Mouse (Mus musculus): Measurements from ENCODE around the gene B4galt7. TPM values are rescaled to one million over a fixed set of nuclear protein-coding genes. Genes with fewer than 3 reads are reported as not detected.
"Not testable (repeated sequence)": the region's sequence is repeated elsewhere in the genome, so short reads cannot be mapped to it uniquely, and the experiment has no call there.

The B4galt7 gene
- total RNA-seq (2017), result 23.1 to 47.1 TPM (median 26.2 TPM) in 3 replicates

DNA sequence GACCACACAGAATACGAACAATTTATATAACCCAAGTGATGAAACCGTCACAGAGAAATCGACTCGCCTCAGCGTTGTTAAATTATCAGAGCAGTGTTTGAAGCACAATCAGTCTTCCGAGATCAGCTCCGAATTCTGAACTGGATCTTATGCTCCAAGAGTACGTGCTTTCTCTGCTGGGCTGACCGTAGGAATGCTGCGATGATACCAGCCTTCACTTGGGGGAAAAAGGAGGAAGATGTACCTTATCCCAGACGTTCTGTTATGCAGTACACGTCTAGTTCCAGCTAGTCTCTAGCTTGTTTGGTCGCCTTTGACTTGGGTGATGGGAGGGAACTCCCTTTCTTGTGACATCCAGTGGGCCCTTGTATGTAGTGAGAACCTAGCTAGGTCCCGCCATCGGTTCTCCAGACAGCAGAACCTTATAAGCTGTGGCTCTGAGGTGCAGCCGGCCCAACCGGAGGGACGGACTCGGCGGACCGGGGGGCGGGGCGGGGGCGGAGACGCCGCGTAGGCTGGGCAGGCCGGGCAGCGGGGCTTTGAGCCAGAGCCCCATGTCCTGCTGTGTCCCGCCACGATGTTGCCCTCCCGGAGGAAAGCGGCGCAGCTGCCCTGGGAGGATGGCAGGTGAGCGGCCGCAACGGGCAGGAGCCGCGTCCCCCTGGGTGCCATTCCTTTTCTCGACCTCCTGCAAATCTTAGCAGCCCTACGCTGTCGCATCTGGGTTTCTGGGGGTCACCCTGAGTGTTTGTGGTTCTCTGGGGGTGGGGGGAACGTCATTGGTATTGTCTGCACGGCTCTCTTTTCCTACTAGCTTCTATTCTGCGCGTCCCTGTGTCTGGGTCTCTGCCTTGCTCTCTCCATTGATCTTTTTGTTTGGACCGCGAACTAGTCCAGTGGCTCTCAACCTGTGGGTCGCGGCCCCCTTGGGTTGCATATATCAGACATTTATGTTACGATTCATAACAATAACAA, at the start of gene B4galt7:
TSS of gene B4galt7 (plus strand) at position 331 of the 975 bp plus-strand sequence.
- peak; percentile 65 for ATAC-seq (replicated peaks; ENCODE audit: insufficient number of reproducible peaks, low FRiP score, low TSS enrichment, poor library complexity, severe bottlenecking)

GRCm38 (mm10) chr13:55555921-55556320, 43.8 kb upstream of the B4galt7 start:
- ATAC-seq (replicated peaks; ENCODE audit: insufficient number of reproducible peaks, low FRiP score, low TSS enrichment, poor library complexity, severe bottlenecking), result no peak

DNA sequence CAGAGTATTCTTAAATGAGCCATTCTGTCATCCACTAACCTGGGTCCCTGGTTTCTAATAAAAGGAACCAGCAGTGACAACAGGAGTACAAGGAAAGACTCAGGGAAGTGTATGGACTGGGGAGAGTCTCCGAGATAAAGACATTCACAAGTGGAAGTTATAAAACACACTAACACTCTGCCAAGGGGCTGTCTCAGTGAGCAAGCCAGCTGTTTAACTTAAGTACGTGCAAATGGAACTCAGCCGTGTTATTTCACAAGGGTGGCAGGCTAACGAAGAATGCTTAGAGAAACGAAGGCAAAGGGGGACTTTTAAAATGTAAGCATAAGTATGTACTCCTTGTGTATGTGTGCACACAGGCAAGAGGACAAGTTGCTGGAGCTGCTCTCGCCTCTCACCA, 42.2 kb upstream of the B4galt7 start:
- no peak for ATAC-seq (replicated peaks; ENCODE audit: insufficient number of reproducible peaks, low FRiP score, low TSS enrichment, poor library complexity, severe bottlenecking)

DNA sequence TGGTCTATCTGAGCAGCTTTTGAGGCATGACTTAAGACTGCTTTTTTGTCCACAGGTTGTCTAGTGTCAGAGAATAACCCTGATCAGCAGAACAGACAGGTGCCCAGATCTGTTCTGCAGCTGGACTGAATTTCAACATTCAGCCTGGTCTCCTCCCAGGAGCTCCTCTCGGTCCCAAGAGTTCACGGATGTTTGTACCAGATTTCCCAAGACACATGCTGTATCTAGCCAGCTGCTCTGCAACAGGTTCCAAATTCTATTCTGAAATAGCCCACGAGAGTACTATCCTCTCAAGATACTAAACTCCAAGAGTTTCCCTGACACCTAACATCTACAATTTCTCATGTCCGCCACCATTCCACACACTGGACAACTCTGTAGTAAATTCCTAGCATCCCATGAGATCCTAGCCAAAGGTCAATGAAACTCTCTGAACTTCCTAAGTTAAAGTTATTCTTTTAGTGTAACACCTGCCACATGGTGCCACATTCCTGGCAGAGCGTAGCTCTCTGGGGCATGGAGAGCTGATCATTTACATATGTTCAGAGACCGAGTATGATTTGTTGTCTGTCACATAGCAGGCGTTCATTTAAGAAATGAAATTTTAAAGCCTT, 36.3 kb upstream of the B4galt7 start:
- no peak for ATAC-seq (replicated peaks; ENCODE audit: insufficient number of reproducible peaks, low FRiP score, low TSS enrichment, poor library complexity, severe bottlenecking)

DNA sequence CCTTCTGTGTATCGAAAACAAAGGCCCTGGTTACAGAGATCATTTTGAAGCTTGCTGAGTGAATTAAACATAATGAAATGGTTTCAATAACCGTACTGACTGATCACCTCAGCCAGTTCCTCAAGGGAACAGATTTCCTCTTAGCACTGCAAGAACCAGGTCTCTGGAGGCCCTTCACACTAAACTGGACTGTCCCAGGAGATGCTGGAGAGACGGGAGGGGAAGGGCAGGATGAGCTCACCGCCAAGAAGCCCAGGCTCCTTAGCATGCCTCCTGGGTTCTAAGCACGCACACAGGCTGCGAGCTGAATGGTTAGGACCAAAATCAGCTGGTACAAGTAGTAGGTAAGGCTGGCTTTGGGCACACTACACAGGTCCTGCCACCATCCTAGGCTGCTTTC, 32.7 kb upstream of the B4galt7 start:
- ATAC-seq (replicated peaks; ENCODE audit: insufficient number of reproducible peaks, low FRiP score, low TSS enrichment, poor library complexity, severe bottlenecking), result no peak

DNA sequence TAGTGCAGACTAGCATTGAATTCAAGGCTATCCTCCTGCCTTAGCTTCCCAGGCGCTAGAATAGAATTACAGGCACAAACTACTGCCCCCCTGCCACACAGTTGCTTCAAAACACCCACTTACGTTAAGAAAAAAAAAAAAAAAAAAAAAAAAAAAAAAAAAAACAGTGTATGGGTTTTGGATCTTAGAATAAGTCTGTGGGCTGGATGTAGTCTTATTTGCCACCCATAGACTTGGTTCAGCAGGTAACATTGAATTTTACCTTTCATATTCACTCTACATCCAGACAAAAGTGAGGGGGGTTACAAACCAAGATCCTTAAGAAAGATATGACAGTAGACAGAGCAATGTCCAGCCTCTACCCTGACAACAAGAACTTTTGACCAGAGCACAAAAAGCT, 31.7 kb upstream of the B4galt7 start:
- no peak for ATAC-seq (replicated peaks; ENCODE audit: insufficient number of reproducible peaks, low FRiP score, low TSS enrichment, poor library complexity, severe bottlenecking)

DNA sequence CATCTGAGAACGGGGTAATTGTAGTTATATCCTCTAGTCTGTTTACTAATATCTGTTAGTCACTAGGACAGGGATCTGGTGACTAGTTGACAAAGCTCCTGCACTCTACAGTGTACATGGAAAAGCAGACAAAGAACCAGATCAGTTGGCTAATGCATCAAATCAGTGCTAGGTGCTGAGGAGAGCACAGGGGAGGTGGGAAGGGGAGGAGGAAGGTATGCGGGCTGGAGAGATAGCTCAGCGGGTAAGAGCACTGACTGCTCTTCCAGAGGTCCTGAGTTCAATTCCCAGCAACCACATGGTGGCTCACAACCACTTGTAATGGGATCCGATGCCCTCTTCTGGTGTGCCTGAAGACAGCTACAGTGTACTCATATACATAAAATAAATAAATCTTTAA, 31.2 kb upstream of the B4galt7 start:
- not testable (repeated sequence) for ATAC-seq (replicated peaks; ENCODE audit: insufficient number of reproducible peaks, low FRiP score, low TSS enrichment, poor library complexity, severe bottlenecking)

GRCm38 (mm10) chr13:55569726-55570285, 29.9 kb upstream of the B4galt7 start:
- ATAC-seq (replicated peaks; ENCODE audit: insufficient number of reproducible peaks, low FRiP score, low TSS enrichment, poor library complexity, severe bottlenecking), result no peak

- ATAC-seq (replicated peaks; ENCODE audit: insufficient number of reproducible peaks, low FRiP score, low TSS enrichment, poor library complexity, severe bottlenecking), result 0 out of 2 replicates have a peak, but pooled peaks have one; percentile 20
These were observed 29.3 kb upstream of the B4galt7 start for GRCm38 (mm10) chr13:55570286-55570973.

DNA sequence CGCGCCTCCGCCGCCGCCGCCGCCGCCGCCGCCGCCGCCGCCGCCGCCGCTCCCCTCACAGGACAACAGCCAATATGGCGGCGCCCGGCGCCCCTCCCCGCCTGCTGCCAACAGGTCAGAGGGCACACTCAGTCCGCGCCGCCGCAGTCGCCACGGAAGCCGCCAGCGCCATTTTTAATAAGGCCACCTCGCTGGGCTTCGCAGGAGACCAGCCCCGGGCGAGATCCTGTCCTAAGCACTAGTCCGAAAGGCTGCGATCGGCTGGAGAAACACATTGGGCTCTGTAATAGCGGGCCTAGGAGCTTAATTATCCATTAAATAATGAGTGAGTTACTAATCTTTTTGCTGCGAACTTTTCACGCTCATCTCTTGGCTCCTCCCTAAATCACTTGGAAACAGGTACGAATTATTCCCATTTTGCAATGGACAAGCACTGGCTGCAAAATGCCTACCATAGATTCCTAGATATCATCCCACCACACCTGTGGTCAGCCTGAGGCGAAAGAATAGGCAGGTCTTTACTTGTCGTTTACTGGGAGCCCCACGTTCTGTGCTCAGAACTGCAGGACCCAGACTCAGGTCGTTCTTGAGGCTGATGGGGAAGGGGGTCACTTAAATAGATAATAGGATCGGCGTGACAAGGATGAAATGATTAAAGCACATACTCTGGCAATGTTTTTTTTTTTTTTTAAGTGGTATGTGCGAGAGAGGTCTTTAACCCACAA, 28.5 kb upstream of the B4galt7 start, which contains the start of gene Fam193b:
TSS of gene Fam193b (minus strand) at position 94 of the 725 bp plus-strand sequence.
- ATAC-seq (replicated peaks; ENCODE audit: insufficient number of reproducible peaks, low FRiP score, low TSS enrichment, poor library complexity, severe bottlenecking), result peak; percentile 95

GRCm38 (mm10) chr13:55571977-55572376, 27.7 kb upstream of the B4galt7 start:
- ATAC-seq (replicated peaks; ENCODE audit: insufficient number of reproducible peaks, low FRiP score, low TSS enrichment, poor library complexity, severe bottlenecking), result no peak

- ATAC-seq (replicated peaks; ENCODE audit: insufficient number of reproducible peaks, low FRiP score, low TSS enrichment, poor library complexity, severe bottlenecking), result no peak
These were observed 26.3 kb upstream of the B4galt7 start, which contains the start of gene Tmed9 for GRCm38 (mm10) chr13:55573432-55573831. TSS of gene Tmed9 (plus strand) at chr13:55573732.

- ATAC-seq (replicated peaks; ENCODE audit: insufficient number of reproducible peaks, low FRiP score, low TSS enrichment, poor library complexity, severe bottlenecking), result no peak
These were observed 25.4 kb upstream of the B4galt7 start for GRCm38 (mm10) chr13:55574321-55574720.

GRCm38 (mm10) chr13:55575932-55576331, 23.8 kb upstream of the B4galt7 start:
- ATAC-seq (replicated peaks; ENCODE audit: insufficient number of reproducible peaks, low FRiP score, low TSS enrichment, poor library complexity, severe bottlenecking), result no peak

- ATAC-seq (replicated peaks; ENCODE audit: insufficient number of reproducible peaks, low FRiP score, low TSS enrichment, poor library complexity, severe bottlenecking), result not testable (repeated sequence)
These were observed 22.8 kb upstream of the B4galt7 start for GRCm38 (mm10) chr13:55576872-55577271.

- no peak for ATAC-seq (replicated peaks; ENCODE audit: insufficient number of reproducible peaks, low FRiP score, low TSS enrichment, poor library complexity, severe bottlenecking)
These were observed 21.6 kb upstream of the B4galt7 start for GRCm38 (mm10) chr13:55578086-55578485.

- no peak for ATAC-seq (replicated peaks; ENCODE audit: insufficient number of reproducible peaks, low FRiP score, low TSS enrichment, poor library complexity, severe bottlenecking)
These were observed 7.7 kb upstream of the B4galt7 start for GRCm38 (mm10) chr13:55591961-55592490.

Measured in monocyte, adult 5-6 weeks (primary cell).